Mouse (Mus musculus): ENCODE measurements around the gene Scube1.
A peak's percentile ranks its signal among the peaks of the same experiment; 100 is the strongest.

Scube1 gene

GRCm38 (mm10) chr15:83664722-83665121 lies 60.1 kb downstream of the Scube1 start:
- DNase-seq, result peak; percentile 37

GRCm38 (mm10) chr15:83663066-83663465 lies 61.8 kb downstream of the Scube1 start:
- DNase-seq, result no peak

- DNase-seq, result no peak
These were observed 62.7 kb downstream of the Scube1 start for GRCm38 (mm10) chr15:83662106-83662505.

GRCm38 (mm10) chr15:83642518-83642917 lies 82.3 kb downstream of the Scube1 start:
- DNase-seq, result no peak

- no peak for DNase-seq
These were observed 84.6 kb downstream of the Scube1 start for GRCm38 (mm10) chr15:83640208-83640607.

- no peak for DNase-seq
These were observed 85.7 kb downstream of the Scube1 start for GRCm38 (mm10) chr15:83639160-83639559.

- DNase-seq, result no peak
These were observed 86.5 kb downstream of the Scube1 start for GRCm38 (mm10) chr15:83638196-83638899.

GRCm38 (mm10) chr15:83636759-83637158 lies 88.1 kb downstream of the Scube1 start:
- no peak for DNase-seq

- no peak for DNase-seq
These were observed 89.6 kb downstream of the Scube1 start for GRCm38 (mm10) chr15:83635251-83635650.

- no peak for DNase-seq
These were observed 90.7 kb downstream of the Scube1 start for GRCm38 (mm10) chr15:83634076-83634475.

- no peak for DNase-seq
These were observed 93.8 kb downstream of the Scube1 start for GRCm38 (mm10) chr15:83631071-83631470.

- no peak for DNase-seq
These were observed 95.1 kb downstream of the Scube1 start for GRCm38 (mm10) chr15:83629716-83630115.

GRCm38 (mm10) chr15:83626142-83626645 lies 98.6 kb downstream of the Scube1 start:
- DNase-seq, result no peak

- DNase-seq, result no peak
These were observed 109.6 kb downstream of the Scube1 start for GRCm38 (mm10) chr15:83615245-83615644.

- peak; percentile 72 for DNase-seq
These were observed 117.6 kb downstream of the Scube1 start for GRCm38 (mm10) chr15:83607115-83607802.

GRCm38 (mm10) chr15:83606700-83607099 lies 118.1 kb downstream of the Scube1 start:
- DNase-seq, result no peak

GRCm38 (mm10) chr15:83606216-83606615 lies 118.6 kb downstream of the Scube1 start:
- DNase-seq, result no peak

- no peak for DNase-seq
These were observed 121.4 kb downstream of the Scube1 start for GRCm38 (mm10) chr15:83603426-83603825.

- no peak for DNase-seq
These were observed 121.8 kb downstream of the Scube1 start for GRCm38 (mm10) chr15:83603046-83603396.

- no peak for DNase-seq
These were observed 122.3 kb downstream of the Scube1 start for GRCm38 (mm10) chr15:83602372-83603045.

GRCm38 (mm10) chr15:83601185-83601584 lies 123.6 kb downstream of the Scube1 start:
- DNase-seq, result no peak

- DNase-seq, result no peak
These were observed 128.0 kb downstream of the Scube1 start for GRCm38 (mm10) chr15:83596833-83597232.

- no peak for DNase-seq
These were observed 129.5 kb downstream of the Scube1 start for GRCm38 (mm10) chr15:83595364-83595711.

Measured in right cerebral cortex, postnatal 14 days (tissue).